Comparison of ENCODE assay signal across 20 mouse cellular contexts in genomic region chr17:8958125-8958524, GRCm38 (mm10). TPM values are rescaled to one million over a fixed set of nuclear protein-coding genes. Genes with fewer than 3 reads are reported as not detected.
DNase-seq lines count a peak whose midpoint lies in the region; ATAC-seq lines count a peak whose summit lies in the region.
"Had no signal": no experiment of that assay in that cellular context is flagged by ENCODE, and none has a peak within 500 bp of the region (broad histone marks: within the 10 kb centered on the region; RNA-seq: fewer than 3 reads in every experiment).

No protein-coding gene starts in this region.

- H3K27ac ChIP-seq in heart, embryonic 10.5 days = no peak overlapping the region
- H3K27ac ChIP-seq: forebrain, embryonic 10.5 days; left cerebral cortex, adult 2 months; limb, embryonic 12.5 days; liver, embryonic 14.5 days; stomach, embryonic 15.5 days had no signal

- peak; percentile 65 to 84 for DNase-seq in adrenal gland, adult (ENCODE audit: inconsistent age in 2 of 2, low spot score in 1 of 2)
- DNase-seq in adrenal gland, postnatal 4 days (ENCODE audit: low spot score in 2 of 2) = no peak
- peak; percentile 22 to 32 for DNase-seq in adrenal gland, adult 18-20 months (ENCODE audit: low spot score in 2 of 2)
- DNase-seq in cerebellum, postnatal 10 days = peak; percentile 68 to 69
- DNase-seq in frontal cortex, postnatal 25 days (ENCODE audit: low spot score in 2 of 2) = no peak
- no peak for DNase-seq in heart, adult 9 months (ENCODE audit: low spot score in 2 of 2)
- DNase-seq in heart, embryonic 10.5 days (ENCODE audit: low spot score) = no peak
- DNase-seq: gastrocnemius, postnatal 25 days; heart, postnatal 10 days; kidney, adult 18-20 months; kidney, postnatal 10 days; right cerebral cortex, postnatal 14 days had no signal

- WGBS in heart, embryonic 10.5 days = 84% methylated on average over 6 of the region's 6 CpGs

- no peaks in the 10 kb centered on the region for H3K4me1 ChIP-seq in heart, embryonic 10.5 days
- H3K4me1 ChIP-seq: limb, embryonic 12.5 days; stomach, embryonic 15.5 days had no signal

- H3K9me3 ChIP-seq in heart, embryonic 10.5 days = no peaks in the 10 kb centered on the region
- H3K9me3 ChIP-seq: forebrain, embryonic 10.5 days; limb, embryonic 12.5 days; stomach, embryonic 15.5 days had no signal

- no peaks in the 10 kb centered on the region for H3K36me3 ChIP-seq in heart, embryonic 10.5 days
- H3K36me3 ChIP-seq: limb, embryonic 12.5 days; stomach, embryonic 15.5 days had no signal

- no peaks in the 10 kb centered on the region for H3K27me3 ChIP-seq in heart, embryonic 10.5 days (ENCODE audit: insufficient read depth, poor library complexity, severe bottlenecking)
- H3K27me3 ChIP-seq: limb, embryonic 12.5 days; stomach, embryonic 15.5 days had no signal

- peak; percentile 66 for ATAC-seq in cerebellum, adult (ENCODE audit: insufficient number of reproducible peaks, low FRiP score, low TSS enrichment)
- ATAC-seq: lung, postnatal 0 days; midbrain, embryonic 16.5 days had no signal

- no peak overlapping the region for H3K4me3 ChIP-seq in heart, embryonic 10.5 days
- H3K4me3 ChIP-seq: forebrain, embryonic 10.5 days; left cerebral cortex, adult 2 months; limb, embryonic 12.5 days; stomach, embryonic 15.5 days had no signal

RNA-seq across cellular contexts. Expression of gene 1700010I14Rik, which starts 30.0 kb away (rescaled TPM):
- total RNA-seq in adrenal gland, postnatal 4 days (2021) = 1 to 10 TPM; 3.6 to 4.9 TPM
- 1 to 10 TPM; 1.7 TPM for total RNA-seq in adrenal gland, adult 18-20 months (2021)
- polyA plus RNA-seq in heart, embryonic 10.5 days (2016; fragmentation: Nextera tagmentation; extraction: Ambion mirVana) = 1.2 and 2.1 TPM in 2 replicates

Comparison
In these comparisons a context has a peak if more than half of its experiments do, and no peak if none do; other contexts are left out.
1. DNase-seq: peak in adrenal gland, adult (2 of 2), adrenal gland, adult 18-20 months (2 of 2) and cerebellum, postnatal 10 days (2 of 2); none in adrenal gland, postnatal 4 days (0 of 2), frontal cortex, postnatal 25 days (0 of 2), heart, adult 9 months (0 of 2) and heart, embryonic 10.5 days (single experiment).